Mouse (Mus musculus) limb, embryonic 14.5 days (tissue): ENCODE data around the gene Arhgap17. TPM values are rescaled to one million over a fixed set of nuclear protein-coding genes. Genes with fewer than 3 reads are reported as not detected.

Experiments
- ATAC-seq: fragments of 200-750 bp; cut with Nextera tagmentation; 2 replicates; pipeline ENCODE4 v1.8.0; 2017; ENCODE audit warnings: low read depth, moderate number of reproducible peaks, moderate TSS enrichment; ENCODE audit not compliant: low FRiP score
- DNase-seq: peaks from one replicate; pipeline ENCODE4 v3.0.0-alpha.2; 2015; ENCODE audit warnings: low spot score
- H3K27ac ChIP-seq: fragments of 300-500 bp; sonication (generic); replicated peaks from 2 replicates; pipeline ENCODE4 v1.5.1; 2014; ENCODE audit warnings: low read depth, mild to moderate bottlenecking, low read length, moderate library complexity, mixed read lengths
- H3K27me3 ChIP-seq: fragments of 300-500 bp; sonication (generic); 2 replicates; pipeline ENCODE4 v1.6.1; 2014; ENCODE audit warnings: low read length, mixed read lengths; ENCODE audit not compliant: control insufficient read depth, insufficient read depth
- H3K36me3 ChIP-seq: fragments of 300-500 bp; sonication (generic); 2 replicates; pipeline ENCODE4 v1.6.1; 2014; ENCODE audit warnings: mild to moderate bottlenecking, low read length, moderate library complexity, mixed read lengths; ENCODE audit not compliant: control insufficient read depth, insufficient read depth
- H3K4me1 ChIP-seq: fragments of 300-500 bp; sonication (generic); 2 replicates; pipeline ENCODE4 v1.6.1; 2014; ENCODE audit warnings: antibody characterized with exemption, low read length, mixed read lengths; ENCODE audit not compliant: control insufficient read depth, insufficient read depth
- H3K4me2 ChIP-seq: fragments of 300-500 bp; sonication (generic); replicated peaks from 2 replicates; pipeline ENCODE4 v1.6.1; 2014; ENCODE audit warnings: low read depth, mild to moderate bottlenecking, low read length, moderate library complexity; ENCODE audit not compliant: severe bottlenecking
- H3K4me3 ChIP-seq: fragments of 300-500 bp; sonication (generic); replicated peaks from 2 replicates; pipeline ENCODE4 v1.5.1; 2014; ENCODE audit warnings: low read length
- H3K9ac ChIP-seq: fragments of 300-500 bp; sonication (generic); 2 replicates; pipeline ENCODE4 v1.6.1; 2014; ENCODE audit warnings: mild to moderate bottlenecking, low read depth, low read length, moderate library complexity; ENCODE audit not compliant: severe bottlenecking
- H3K9me3 ChIP-seq: fragments of 300-500 bp; sonication (generic); 2 replicates; pipeline ENCODE4 v1.6.1; 2016; ENCODE audit warnings: low read length; ENCODE audit not compliant: control insufficient read depth
- POLR2A ChIP-seq: fragments of 200-500 bp; IDR thresholded peaks from 2 replicates; pipeline ENCODE4 v1.8.0; 2012; ENCODE audit warnings: inconsistent platforms, mild to moderate bottlenecking, moderate library complexity, borderline replicate concordance; ENCODE audit not compliant: insufficient read depth, insufficient read length; ENCODE audit errors: extremely low read depth
- WGBS: fragments of 180-500 bp; shearing (Covaris S2); extraction: QIAGEN DNeasy Blood & Tissue Kit; methylation state at CpG from one replicate; pipeline ENCODE4 v1.1.7; 2014; 5-methylcytosine and 5-hydroxymethylcytosine counted together
- polyA plus RNA-seq, 2 experiments: library from polyadenylated mRNA; depleted of rRNA in 1 of 2; stranded (reverse) in 1 of 2; unstranded in 1 of 2; fragments of >200 nt; fragmentation: Nextera tagmentation in 1 of 2; extraction: Ambion mirVana in 1 of 2; gene quantifications; 2 replicates each; pipeline versions ENCODE4 v1.2.1 to v1.2.3; 2012 to 2014

Arhgap17 gene
- polyA plus RNA-seq, 2 experiments: 26.1 to 39.5 TPM

DNA sequence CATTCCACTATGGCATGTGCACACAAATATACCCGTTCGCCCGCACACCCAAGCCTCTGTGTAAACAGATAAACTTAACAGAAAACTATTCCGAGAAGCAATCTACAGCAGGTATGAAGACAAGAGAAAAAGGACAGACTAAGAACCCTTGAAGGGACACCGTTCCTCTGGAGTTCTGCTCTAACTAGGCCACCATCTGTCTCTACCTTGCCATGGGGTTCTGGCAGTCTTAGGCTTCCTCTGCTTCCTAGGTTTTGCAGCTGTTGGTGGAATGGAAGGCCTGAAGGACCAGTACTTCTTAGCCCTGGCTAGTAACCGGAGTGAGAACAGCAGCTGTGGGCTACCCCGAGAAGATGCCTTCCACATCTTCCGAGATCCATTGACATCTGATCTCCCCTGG lies 111.6 kb downstream of the Arhgap17 start:
- Histone ChIP-seq H3K4me3 (no peak overlapping the region), H3K9me3 (no peaks in the 10 kb centered on the region), H3K27ac (no peak overlapping the region), H3K4me1 (no peaks in the 10 kb centered on the region), H3K9ac (no peak overlapping the region), H3K4me2 (no peak overlapping the region), H3K36me3 (no peaks in the 10 kb centered on the region), H3K27me3 (no peaks in the 10 kb centered on the region)
- TF ChIP-seq POLR2A: no peak
- ATAC-seq: no peak
- no peak for DNase-seq
- 86% methylated on average over 8 of the region's 8 CpGs for WGBS

DNA sequence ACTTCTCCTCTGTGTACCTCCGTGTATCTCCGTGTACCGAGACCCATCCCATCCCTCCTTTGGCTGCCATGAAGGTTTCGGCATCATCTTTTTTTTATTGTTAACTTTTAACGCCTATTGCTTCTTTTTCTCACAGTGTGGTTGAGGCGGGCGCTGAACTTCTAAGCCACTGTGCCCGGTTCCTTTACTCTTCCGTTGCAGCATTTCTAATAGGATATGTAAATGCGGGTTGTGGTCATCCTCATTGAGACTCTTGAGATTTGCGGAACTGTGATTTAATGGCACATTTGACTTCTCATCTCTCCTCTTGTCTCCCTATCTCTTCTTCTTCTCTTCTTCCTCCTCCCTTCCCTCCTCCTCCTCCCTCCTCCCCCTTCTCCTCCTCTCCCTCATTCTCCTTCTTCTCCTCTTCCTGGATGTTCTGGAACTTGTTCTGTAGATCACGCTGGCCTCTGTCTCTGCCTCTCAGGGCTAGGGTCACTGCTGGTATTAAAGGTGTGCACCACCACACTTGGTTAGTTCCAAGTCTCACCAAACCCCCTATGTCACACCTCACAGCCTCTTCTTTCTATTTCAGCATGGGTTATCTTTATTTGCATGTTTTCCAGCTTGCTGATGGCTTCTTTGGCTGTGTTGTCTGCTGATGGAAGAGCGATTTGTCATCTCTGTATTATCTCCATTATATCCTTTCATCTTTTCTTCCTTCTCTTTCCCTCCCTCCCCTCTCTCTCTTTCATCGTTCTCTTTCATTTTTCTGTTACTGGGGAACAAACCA lies 115.3 kb downstream of the Arhgap17 start:
- Histone ChIP-seq H3K9ac (no peak overlapping the region), H3K27me3 (no peaks in the 10 kb centered on the region), H3K4me3 (no peak overlapping the region), H3K27ac (no peak overlapping the region), H3K9me3 (no peaks in the 10 kb centered on the region), H3K36me3 (no peaks in the 10 kb centered on the region), H3K4me1 (no peaks in the 10 kb centered on the region), H3K4me2 (no peak overlapping the region)
- 88% methylated on average over 14 of the region's 14 CpGs for WGBS
- DNase-seq (no peak), ATAC-seq (no peak)
- no peak for TF ChIP-seq POLR2A

DNA sequence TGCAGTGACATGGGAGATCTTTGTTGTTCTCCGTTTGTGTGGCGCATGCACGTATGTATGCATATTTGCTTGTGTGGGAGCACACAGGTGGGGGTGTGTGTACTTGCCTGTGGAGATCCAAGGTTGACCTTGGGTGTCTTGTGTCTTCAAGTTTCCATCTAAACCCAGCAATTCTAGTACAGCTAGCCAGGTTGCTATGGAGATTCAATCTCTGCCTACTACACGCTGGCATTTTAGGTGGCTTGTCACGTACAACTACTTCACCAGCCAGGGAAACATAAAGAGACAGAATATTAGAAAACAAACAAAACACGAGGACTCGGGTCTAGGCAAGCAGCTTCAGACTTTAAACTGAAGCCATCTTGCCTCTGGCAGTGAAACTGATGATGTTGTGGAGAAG lies 116.3 kb downstream of the Arhgap17 start:
- ATAC-seq: no peak
- no peak for DNase-seq

DNA sequence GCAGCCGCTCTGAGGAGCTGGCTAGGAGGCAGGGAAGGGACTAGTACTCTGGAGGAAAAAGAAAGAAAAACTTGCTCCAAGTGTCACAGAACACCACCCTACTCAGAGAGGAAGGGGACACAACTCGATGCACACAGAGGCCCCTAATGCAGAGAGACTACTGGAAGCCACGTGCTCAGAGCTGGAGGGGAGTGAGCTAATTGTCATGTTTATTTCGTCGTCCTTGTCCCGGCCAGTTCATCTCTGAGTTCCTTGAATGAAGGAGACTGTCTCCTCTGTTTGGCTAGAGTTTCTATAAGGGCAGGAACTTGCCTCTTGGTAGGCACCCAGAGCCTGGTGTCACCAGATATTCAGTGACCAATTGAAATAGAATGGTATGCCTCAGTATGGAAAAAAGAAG lies 118.4 kb downstream of the Arhgap17 start:
- H3K27me3 ChIP-seq: no peaks in the 10 kb centered on the region
- H3K36me3 ChIP-seq: no peaks in the 10 kb centered on the region
- TF ChIP-seq POLR2A: no peak
- H3K9ac ChIP-seq: no peak overlapping the region
- no peaks in the 10 kb centered on the region for H3K9me3 ChIP-seq
- no peak overlapping the region for H3K4me2 ChIP-seq
- DNase-seq (no peak), ATAC-seq (no peak)
- H3K4me1 ChIP-seq: no peaks in the 10 kb centered on the region
- WGBS: 51% methylated on average over 6 of the region's 6 CpGs
- H3K4me3 ChIP-seq: no peak overlapping the region
- H3K27ac ChIP-seq: no peak overlapping the region

More for the DNA sequence above, 116.3 kb downstream of the Arhgap17 start:
- Histone ChIP-seq H3K27ac (no peak overlapping the region), H3K9ac (no peak overlapping the region), H3K4me3 (no peak overlapping the region), H3K27me3 (no peaks in the 10 kb centered on the region), H3K9me3 (no peaks in the 10 kb centered on the region), H3K4me2 (no peak overlapping the region), H3K36me3 (no peaks in the 10 kb centered on the region), H3K4me1 (no peaks in the 10 kb centered on the region)
- no peak for TF ChIP-seq POLR2A
- WGBS: 88% methylated on average over 7 of the region's 7 CpGs

DNA sequence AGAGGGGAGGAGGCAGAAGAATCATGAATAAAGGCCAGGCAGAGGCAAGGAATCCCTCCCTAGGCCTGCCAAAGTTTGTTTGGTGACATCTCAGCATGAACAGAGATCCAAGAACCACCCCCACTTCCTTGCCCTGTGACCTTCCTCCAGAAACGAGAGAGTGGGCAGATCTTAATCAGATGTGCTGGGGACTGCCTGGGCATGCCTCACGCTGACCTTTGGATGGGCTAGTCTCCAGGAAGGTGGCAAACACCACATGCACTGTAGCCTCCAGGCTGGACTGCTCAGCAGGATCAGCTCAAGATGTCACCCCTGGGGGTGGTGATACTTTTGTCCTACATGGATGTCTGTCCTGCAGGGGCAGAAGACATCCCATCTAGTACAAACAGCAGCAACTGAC lies 121.5 kb downstream of the Arhgap17 start:
- ATAC-seq (no peak), DNase-seq (no peak)
- Histone ChIP-seq H3K4me2 (no peak overlapping the region), H3K4me1 (no peaks in the 10 kb centered on the region), H3K27me3 (no peaks in the 10 kb centered on the region), H3K36me3 (no peaks in the 10 kb centered on the region), H3K27ac (no peak overlapping the region), H3K4me3 (no peak overlapping the region), H3K9me3 (no peaks in the 10 kb centered on the region), H3K9ac (no peak overlapping the region)
- WGBS: 54% methylated on average over 2 of the region's 2 CpGs
- TF ChIP-seq POLR2A: no peak
